Mouse (Mus musculus) megakaryocyte, embryonic 14.5 days (primary cell): ENCODE data around the gene Tufm.

Source experiments
- FLI1 ChIP-seq: IDR thresholded peaks from 2 replicates; pipeline ENCODE4 v1.6.1; 2012; ENCODE audit warnings: low read length, inconsistent platforms, mixed read lengths
- GATA1 ChIP-seq: IDR thresholded peaks from 3 replicates; pipeline ENCODE4 v1.6.1; 2012; ENCODE audit warnings: mixed read lengths, low read length, inconsistent platforms, borderline replicate concordance

DNA sequence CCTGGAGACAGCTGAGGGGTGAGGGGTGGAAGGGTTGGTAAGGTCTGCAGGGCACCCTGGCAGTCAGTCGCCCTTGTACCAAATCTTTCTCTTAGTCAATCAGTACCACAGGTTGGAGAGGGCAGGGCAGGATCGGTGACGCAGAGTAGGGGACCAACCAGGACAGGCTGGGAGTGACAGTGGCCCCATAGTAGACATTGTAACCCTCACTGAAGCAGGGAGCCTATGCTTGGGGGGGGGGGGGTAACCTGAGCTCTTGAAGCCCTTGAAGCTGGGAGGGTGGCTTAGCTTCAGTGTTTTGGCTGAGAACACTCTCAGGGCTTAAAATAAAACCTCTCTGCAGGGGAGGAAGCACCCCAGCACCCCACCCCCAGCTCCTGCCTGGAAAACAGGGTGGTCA lies 25.5 kb upstream of the Tufm start:
- TF ChIP-seq FLI1: no peak
- no peak for TF ChIP-seq GATA1
